Mouse (Mus musculus): ENCODE data around the gene Chrd.

DNA sequence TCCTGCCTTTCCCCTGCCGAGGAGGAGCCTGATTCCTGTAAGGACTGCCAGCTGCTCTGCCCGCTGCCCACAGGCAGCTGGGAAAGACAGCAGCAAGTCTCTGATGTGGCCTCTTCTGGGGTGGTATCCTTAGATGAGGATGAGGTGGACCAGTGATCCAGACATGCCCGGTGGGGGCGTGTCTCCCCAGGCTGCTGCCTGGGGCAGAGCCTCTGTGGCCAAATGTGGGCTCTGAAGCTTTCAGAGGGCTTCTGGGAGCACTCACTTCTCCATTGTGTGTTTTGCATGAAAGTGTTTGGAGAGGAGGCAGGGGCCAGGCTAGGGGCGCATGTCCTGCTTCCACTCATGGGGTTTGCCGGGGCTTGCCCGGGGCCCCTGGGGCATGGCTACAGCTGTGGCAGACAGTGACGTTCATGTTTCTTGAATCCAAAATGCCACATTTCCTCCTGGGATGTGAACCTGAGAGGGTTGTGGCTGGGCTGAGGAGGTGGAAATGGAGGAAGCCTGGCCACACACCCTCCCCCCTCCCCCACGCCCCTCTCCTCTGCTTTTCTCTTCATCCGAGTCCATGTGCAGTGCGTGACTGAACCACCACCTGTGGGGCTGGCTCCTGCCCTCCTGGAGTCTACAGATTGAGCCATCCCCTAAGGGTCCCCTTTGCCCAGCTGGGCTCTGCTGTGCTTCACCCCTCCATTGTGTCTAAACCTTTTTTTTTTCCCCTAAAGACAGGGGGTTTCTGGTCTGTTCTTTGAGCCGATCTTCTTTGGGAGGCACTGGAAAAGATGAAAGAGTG, 31.0 kb upstream of the Chrd start:
- TF ChIP-seq CTCF (IDR thresholded peaks at IDR 0.05; ENCODE audit: low read depth, low read length) (no peak), POLR2A (IDR thresholded peaks at IDR 0.05; ENCODE audit: insufficient read depth, low read length) (no peak), EP300 (IDR thresholded peaks at IDR 0.05; ENCODE audit: insufficient read depth, low read depth, low read length) (no peak)

Measured in ES-Bruce4 (cell line).